Mouse (Mus musculus) embryonic fibroblast, embryonic 13.5 days (primary cell): ENCODE measurements at regions not wholly inside any gene's neighbourhood (a gene's known extent, or its start where the extent isn't known, plus 50 kb on each side); places are given as distances from the start of the nearest gene placed in this dataset.

Experiments
- H3K27ac ChIP-seq: 2 replicates; pipeline ENCODE4 v1.5.1; 2012; ENCODE audit warnings: low read length, control low read depth, inconsistent platforms; ENCODE audit not compliant: insufficient read depth
- H3K4me1 ChIP-seq: 2 replicates; pipeline ENCODE4 v1.6.1; 2011; ENCODE audit warnings: low read length; ENCODE audit not compliant: control insufficient read depth, insufficient read depth
- H3K4me3 ChIP-seq: 2 replicates; pipeline ENCODE4 v1.5.1; 2011; ENCODE audit warnings: mild to moderate bottlenecking, control low read depth, low read length; ENCODE audit not compliant: insufficient read depth
- CTCF ChIP-seq: IDR thresholded peaks from 2 replicates; pipeline ENCODE4 v1.5.1; 2011; ENCODE audit warnings: mild to moderate bottlenecking, control low read depth, low read length, moderate library complexity, borderline replicate concordance; ENCODE audit not compliant: insufficient read depth
- POLR2A ChIP-seq: IDR thresholded peaks from 2 replicates; pipeline ENCODE4 v1.6.1; 2011; ENCODE audit warnings: low read depth, mild to moderate bottlenecking, control low read depth, low read length, moderate library complexity

DNA sequence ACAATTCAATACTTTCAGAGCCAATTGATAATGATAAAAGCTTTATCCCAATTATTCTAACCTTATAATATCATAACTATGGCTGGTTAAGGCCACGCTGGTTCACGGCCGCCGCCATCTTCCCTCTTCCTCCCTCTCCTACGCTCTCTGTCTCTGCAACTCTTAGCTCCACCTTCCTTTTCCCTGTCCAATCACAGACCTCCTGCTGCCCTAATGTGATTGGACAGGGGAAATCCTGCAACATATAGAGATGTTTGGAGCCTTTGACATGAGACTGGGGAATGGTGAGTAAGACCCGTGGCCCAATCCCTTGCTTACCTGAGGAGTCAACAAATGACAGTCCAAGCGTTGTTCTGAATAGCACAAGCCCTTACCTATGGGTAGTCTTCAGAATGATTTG lies 79.8 kb upstream of the Pced1b start:
- Histone ChIP-seq H3K4me1 (no peaks in the 10 kb centered on the region), H3K27ac (no peak overlapping the region), H3K4me3 (no peak overlapping the region)
- TF ChIP-seq CTCF, result no peak
- no peak for TF ChIP-seq POLR2A

DNA sequence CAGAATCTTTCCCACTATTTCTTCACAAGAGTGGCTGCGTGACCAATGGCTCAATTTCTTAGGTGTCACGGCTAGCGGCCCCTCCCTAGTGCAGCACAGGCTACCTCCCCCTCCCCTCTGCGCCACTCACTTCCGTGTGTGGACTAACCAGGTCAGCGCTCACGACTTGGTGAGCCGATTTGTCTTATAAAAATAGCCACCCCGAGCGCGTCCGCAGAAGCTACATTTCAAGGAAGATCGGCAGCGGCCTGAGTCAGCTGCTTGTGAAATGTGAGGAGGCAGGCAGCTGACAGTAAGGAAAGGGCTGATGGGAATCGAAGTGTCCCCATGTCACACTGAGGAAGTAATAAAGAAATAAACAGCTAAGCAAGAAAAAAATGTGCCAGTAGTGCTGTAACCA lies 82.3 kb upstream of the Pced1b start:
- no peaks in the 10 kb centered on the region for H3K4me1 ChIP-seq
- no peak overlapping the region for H3K27ac ChIP-seq
- TF ChIP-seq CTCF, result no peak
- TF ChIP-seq POLR2A, result no peak
- H3K4me3 ChIP-seq, result no peak overlapping the region

DNA sequence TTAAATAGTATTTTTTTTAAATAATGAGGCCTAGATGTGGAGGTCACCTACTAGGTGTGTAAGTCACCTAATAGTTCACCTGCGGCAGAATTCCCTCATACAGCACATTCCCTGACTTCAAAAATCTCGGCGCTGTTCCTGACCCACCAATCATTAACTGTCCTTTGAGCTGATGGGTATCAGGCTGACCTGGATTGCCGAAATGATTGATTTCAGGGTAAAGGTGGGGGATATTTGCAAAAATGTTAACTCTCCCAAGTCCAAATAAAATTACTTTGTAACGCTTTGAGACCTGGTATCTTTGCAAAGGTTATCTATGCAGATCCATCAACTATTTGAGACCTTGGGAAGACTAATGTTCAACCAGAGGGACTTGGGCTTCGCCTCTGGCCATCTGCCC lies 82.9 kb upstream of the Pced1b start:
- no peaks in the 10 kb centered on the region for H3K4me1 ChIP-seq

DNA sequence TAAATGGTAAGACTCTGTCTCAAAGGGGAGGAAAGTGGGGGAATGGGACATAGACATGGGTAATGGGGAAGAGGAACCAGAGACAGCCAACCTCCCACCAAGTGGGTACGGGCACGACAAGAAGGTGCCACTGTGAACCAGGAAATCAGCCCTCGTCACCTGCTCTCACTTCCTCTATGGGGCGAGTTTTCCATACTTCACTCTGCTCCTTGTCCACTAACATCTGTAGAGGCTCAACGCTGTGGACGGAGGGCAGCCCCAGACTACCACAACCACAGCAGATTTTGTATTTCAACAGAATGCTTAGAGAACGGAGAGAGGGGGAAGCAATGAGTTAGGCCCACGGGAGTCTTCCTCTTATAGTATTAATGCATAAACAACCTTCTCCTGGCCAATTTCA lies 83.8 kb upstream of the Pced1b start:
- no peak for TF ChIP-seq POLR2A
- TF ChIP-seq CTCF, result no peak
- H3K27ac ChIP-seq, result no peak overlapping the region

More for the DNA sequence above, 82.9 kb upstream of the Pced1b start:
- no peak overlapping the region for H3K4me3 ChIP-seq
- H3K27ac ChIP-seq, result no peak overlapping the region
- TF ChIP-seq CTCF, result no peak

DNA sequence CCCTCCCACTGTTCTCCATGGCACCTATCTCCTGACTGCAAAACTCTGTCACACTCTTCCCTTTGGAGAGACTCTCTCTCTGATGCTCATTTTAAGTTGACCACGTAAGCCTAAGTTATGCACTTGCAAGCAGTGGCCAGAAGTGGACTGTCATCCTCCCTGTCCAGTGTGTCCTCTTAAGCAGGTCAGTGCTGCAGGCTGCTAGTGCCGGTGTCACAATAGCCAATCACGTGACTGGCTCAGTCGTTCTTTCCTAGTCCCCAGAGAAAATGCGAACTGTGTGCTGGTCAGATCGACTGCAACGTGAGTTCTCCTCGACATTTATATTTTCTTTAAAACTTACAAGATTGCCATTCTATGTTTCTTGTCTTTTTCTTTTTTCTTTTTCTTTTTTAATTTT lies 84.6 kb upstream of the Pced1b start:
- Histone ChIP-seq H3K4me1 (no peaks in the 10 kb centered on the region), H3K27ac (no peak overlapping the region), H3K4me3 (no peak overlapping the region)
- TF ChIP-seq POLR2A (no peak), CTCF (no peak)

More for the DNA sequence above, 83.8 kb upstream of the Pced1b start:
- no peaks in the 10 kb centered on the region for H3K4me1 ChIP-seq
- H3K4me3 ChIP-seq, result no peak overlapping the region

DNA sequence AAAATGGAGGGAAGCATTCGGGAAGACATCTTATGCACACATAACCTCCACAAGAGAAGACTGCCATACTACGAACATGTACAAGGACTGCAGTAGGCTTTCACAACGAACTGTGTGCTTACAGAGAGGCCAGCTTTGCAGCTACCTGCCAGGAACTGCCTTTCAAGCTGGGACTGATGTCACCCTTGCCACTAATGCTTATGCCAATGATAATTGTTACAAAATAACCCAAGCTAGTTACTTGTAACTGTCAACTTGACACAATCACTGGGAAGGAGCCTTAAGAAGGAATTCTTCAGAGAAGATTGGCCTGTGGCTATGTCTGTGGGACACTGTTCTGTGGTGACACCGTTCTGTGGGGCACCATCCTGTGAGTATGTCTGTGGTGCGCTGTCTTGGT lies 85.4 kb upstream of the Pced1b start:
- no peak for TF ChIP-seq POLR2A
- no peaks in the 10 kb centered on the region for H3K4me1 ChIP-seq
- no peak overlapping the region for H3K4me3 ChIP-seq
- no peak overlapping the region for H3K27ac ChIP-seq

DNA sequence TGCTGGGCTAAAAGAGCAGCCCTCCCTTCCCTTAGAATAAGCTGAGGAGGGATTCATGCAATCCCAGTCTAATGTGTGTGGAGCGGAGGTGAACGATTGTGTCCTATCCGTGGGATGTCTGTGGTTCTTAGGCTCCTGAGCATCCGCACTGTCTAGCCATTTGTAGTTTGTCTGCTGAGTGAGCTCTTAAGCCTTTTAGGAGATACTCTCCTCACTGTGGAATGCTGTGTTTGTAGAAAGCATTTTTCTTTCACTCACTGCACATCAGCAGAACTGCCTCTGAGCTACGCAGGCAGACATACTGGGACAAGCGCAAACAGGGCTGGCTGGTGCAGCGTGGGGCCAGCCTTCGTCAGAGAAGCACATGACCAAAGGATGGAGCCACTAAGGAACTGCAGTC lies 94.6 kb upstream of the Pced1b start:
- Histone ChIP-seq H3K4me1 (no peaks in the 10 kb centered on the region), H3K4me3 (no peak overlapping the region), H3K27ac (no peak overlapping the region)
- TF ChIP-seq POLR2A, result no peak

DNA sequence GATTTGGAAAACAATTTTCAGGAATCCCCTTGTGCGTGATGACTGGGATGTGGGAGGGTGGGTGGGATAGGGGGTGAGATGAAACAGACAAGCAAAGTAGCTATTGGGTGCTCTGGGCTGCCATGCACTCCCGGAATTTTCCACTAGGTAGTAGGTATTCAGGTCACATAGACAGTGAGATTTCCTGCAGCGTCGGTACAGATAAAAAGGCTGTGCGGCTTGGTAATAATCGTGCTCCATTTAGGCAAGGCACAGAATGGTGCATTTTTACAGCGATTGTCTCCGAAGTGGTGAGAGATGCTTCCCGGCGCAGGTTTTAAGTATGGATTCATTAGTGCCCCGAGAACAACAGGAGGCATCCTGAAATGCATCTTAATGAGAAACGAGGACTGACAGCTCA lies 95.1 kb upstream of the Pced1b start:
- TF ChIP-seq POLR2A (no peak), CTCF (no peak)
- Histone ChIP-seq H3K4me3 (no peak overlapping the region), H3K4me1 (no peaks in the 10 kb centered on the region), H3K27ac (no peak overlapping the region)

DNA sequence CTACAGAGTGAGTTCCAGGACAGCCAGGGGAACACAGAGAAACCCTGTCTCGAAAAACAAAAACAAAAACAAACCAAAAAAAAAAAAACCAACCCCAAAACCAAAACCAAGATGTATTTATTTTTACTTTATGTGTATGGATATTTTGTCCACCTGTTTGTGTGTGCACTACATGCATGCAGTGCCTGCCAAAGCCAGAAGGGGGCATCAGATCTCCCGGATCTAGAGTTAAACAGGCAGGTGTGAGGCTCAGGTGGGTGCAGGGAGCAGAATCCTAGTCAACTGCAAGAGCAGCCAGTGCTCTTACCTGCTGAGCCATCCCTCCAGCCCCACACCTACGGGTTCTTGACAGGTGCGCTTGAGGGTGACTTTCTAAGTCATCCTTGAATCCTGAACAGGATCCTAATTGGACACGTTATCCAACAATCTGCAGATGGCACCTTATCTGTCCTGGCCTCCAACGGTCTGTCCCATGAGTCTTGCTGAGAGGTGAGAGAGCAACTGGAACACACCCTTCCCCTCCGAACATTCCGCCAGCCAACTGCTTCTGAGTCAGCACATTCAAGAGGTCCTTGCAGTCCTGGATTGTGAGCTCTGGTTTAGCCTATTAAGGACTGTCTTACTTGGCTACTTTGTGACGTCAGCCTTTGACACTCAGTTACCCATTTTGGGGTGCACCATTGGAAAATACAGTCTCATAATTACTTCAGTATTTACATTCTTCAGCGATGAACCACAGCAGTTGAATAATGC lies 95.4 kb upstream of the Slc38a4 start:
- Histone ChIP-seq H3K27ac (no peak overlapping the region), H3K4me1 (no peaks in the 10 kb centered on the region), H3K4me3 (no peak overlapping the region)
- TF ChIP-seq POLR2A, result no peak
- no peak for TF ChIP-seq CTCF

DNA sequence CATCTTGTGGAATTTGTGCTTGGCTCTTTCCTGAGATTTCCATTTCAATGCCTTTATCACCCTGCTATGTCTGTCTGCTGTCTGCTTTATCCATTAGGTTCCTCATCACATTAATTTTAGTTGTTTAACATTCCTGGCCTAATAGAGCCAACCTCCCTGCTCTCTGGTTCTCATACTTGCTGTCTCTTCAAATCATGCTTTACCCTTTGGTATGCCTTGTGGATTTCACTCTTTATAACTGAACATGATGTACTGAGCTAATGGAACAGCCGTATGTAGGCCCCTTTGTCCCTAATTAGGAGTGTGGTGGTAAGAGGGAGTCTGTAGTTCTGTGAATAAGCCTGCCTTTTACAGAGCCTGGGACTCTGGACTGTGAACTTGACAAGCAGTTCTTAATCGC lies 86.2 kb upstream of the Slc38a4 start:
- no peak overlapping the region for H3K27ac ChIP-seq
- H3K4me3 ChIP-seq, result no peak overlapping the region
- H3K4me1 ChIP-seq, result no peaks in the 10 kb centered on the region
- TF ChIP-seq CTCF, result no peak
- TF ChIP-seq POLR2A, result no peak

DNA sequence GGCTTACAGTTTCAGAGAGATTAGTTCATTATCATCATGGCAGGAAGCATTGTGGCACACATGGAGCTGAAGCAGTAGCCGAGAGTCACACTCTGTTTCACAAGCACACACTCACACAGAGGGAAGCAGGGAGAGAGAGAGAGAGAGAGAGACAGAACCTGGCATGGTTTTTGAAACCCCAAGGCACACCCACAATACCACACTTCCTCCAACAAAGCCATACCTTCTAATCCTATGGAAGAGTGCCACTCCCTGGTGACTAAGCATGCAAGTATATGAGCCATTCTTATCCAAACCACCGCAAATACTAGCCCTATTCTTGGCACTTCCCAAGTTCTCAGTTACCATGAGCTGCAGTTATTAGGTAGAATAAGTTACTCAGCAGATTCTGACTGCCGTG lies 82.5 kb upstream of the Slc38a4 start:
- no peak for TF ChIP-seq POLR2A
- TF ChIP-seq CTCF, result no peak
- no peaks in the 10 kb centered on the region for H3K4me1 ChIP-seq
- H3K27ac ChIP-seq, result no peak overlapping the region
- H3K4me3 ChIP-seq, result no peak overlapping the region
